Mouse (Mus musculus): ENCODE results near the gene Thsd7a. TPM values are rescaled to one million over a fixed set of nuclear protein-coding genes. Genes with fewer than 3 reads are reported as not detected.

Thsd7a gene
- polyA plus RNA-seq, 1 experiment from 2014 or later, result 7.6 TPM

- ATAC-seq (ENCODE audit: low FRiP score, low read depth), result no peak
- no peak overlapping the region for H3K9ac ChIP-seq
- H3K4me3 ChIP-seq, result no peak overlapping the region
- WGBS, result 52% methylated on average over 5 of the region's 5 CpGs
- no peaks in the 10 kb centered on the region for H3K9me3 ChIP-seq
- no peak overlapping the region for H3K27ac ChIP-seq
- no peak overlapping the region for H3K4me2 ChIP-seq (replicated peaks)
- no peaks in the 10 kb centered on the region for H3K27me3 ChIP-seq
- H3K36me3 ChIP-seq, result no peaks in the 10 kb centered on the region
- no peaks in the 10 kb centered on the region for H3K4me1 ChIP-seq
Measured at GRCm38 (mm10) chr6:12350753-12351152, 398.5 kb downstream of the Thsd7a start.

DNA sequence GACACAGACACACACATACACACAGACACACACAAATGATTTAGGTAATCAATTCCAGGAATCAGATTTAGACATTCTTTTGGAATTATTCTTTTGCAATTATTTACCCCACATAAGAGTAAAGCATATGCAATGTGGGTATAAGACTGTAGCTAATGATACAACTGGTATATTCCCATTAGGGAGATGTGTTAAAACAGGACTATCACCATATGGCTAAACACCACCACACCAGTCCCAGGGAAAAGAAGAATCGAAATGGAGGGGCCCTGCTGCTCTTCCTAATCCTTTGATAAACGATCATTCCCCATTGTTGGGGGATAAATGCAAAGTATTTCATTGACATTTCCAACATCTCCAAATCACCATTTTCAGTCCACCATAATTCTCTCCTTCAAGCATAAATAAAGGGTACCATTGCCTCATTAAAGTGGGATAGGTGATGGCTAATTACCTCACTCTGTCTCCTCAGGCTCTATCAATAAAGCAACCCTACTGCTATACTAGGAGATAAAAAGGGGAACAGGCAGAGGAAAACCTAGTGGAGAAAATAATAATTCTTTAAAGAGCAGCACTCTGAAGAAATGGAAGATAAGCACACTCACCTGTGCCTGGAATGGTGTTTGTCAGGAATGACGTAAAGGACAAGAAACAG lies 400.0 kb downstream of the Thsd7a start:
- no peak for ATAC-seq (ENCODE audit: low FRiP score, low read depth)
- Histone ChIP-seq H3K27me3 (no peaks in the 10 kb centered on the region), H3K27ac (no peak overlapping the region), H3K36me3 (no peaks in the 10 kb centered on the region), H3K9me3 (no peaks in the 10 kb centered on the region), H3K9ac (no peak overlapping the region), H3K4me3 (no peak overlapping the region), H3K4me2 (replicated peaks) (no peak overlapping the region), H3K4me1 (no peaks in the 10 kb centered on the region)
- WGBS, result 74% methylated on average over 3 of the region's 3 CpGs

DNA sequence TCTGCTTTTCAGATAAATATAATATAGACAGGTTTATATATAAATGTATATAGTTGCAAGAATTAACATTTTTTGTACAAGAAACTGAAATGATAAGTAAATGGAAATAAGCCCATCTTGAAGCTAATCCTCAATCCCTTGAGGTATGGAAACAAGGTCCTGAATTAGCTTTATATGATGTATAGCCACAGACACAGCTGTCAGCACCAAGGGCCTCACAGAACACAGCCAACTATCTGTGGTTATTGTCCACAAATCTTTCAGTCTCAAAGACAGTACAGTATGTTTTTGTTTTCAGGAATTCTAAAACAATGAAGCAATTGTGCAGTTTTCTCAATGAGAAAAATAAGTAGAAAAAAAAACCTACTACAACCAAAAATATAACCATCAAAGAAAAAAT lies 400.5 kb downstream of the Thsd7a start:
- Histone ChIP-seq H3K27me3 (no peaks in the 10 kb centered on the region), H3K27ac (no peak overlapping the region), H3K4me3 (no peak overlapping the region), H3K36me3 (no peaks in the 10 kb centered on the region), H3K4me2 (replicated peaks) (no peak overlapping the region), H3K9ac (no peak overlapping the region), H3K9me3 (no peaks in the 10 kb centered on the region), H3K4me1 (no peaks in the 10 kb centered on the region)
- ATAC-seq (ENCODE audit: low FRiP score, low read depth), result no peak

- ATAC-seq (ENCODE audit: low FRiP score, low read depth), result no peak
- Histone ChIP-seq H3K9ac (no peak overlapping the region), H3K4me3 (no peak overlapping the region), H3K27me3 (no peaks in the 10 kb centered on the region), H3K9me3 (no peaks in the 10 kb centered on the region), H3K4me2 (replicated peaks) (no peak overlapping the region), H3K36me3 (no peaks in the 10 kb centered on the region), H3K27ac (no peak overlapping the region), H3K4me1 (no peaks in the 10 kb centered on the region)
- WGBS, result 68% methylated on average over 14 of the region's 14 CpGs
Measured at GRCm38 (mm10) chr6:12336590-12337584, 412.3 kb downstream of the Thsd7a start.

DNA sequence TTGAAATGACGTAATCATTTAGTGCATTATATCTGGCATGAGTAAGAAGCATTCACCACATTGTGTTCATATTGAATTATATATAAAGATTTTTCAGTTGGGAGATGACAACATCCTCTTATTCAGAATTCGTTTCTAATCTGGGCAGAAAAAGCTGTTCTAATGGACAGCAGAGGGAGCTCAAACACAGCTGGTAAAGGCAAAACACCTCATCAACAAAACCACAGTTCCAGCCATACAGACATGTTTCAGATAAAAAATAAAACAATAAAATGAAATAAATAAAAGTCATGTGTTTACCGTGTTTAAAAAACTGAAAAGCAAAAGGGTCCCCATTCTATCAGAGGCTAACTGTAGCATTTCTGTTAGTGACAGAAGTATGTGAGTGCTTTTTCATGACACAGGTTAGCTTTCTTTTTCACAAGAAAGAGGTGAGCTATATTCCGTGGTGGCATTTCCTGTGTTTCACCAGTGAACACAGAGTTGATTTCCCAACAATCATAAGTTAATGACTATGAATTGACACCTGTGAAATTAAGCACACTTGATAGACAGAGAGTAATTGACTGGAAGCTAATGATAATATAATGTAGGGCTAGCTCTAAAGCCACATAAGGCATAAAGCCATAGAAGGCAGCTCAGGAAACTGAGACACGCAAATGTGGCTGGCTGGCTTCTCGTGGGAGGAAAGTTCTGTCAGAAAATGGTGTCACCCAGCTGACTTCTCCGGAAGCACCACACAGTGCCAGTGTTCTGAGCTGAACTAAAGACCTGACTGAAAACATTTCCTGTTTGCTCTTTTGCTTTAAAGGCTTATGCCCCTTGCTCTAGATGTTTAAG lies 433.9 kb downstream of the Thsd7a start:
- no peak overlapping the region for H3K4me3 ChIP-seq
- WGBS, result 58% methylated on average over 7 of the region's 7 CpGs
- no peaks in the 10 kb centered on the region for H3K9me3 ChIP-seq
- H3K27me3 ChIP-seq, result no peaks in the 10 kb centered on the region
- H3K27ac ChIP-seq, result no peak overlapping the region
- H3K9ac ChIP-seq, result no peak overlapping the region
- no peaks in the 10 kb centered on the region for H3K4me1 ChIP-seq
- H3K36me3 ChIP-seq, result no peaks in the 10 kb centered on the region
- no peak overlapping the region for H3K4me2 ChIP-seq (replicated peaks)
- ATAC-seq (ENCODE audit: low FRiP score, low read depth), result peak; percentile 61; the same call in 1 of the 2 replicates

GRCm38 (mm10) chr6:12307502-12307901 lies 441.7 kb downstream of the Thsd7a start:
- no peak overlapping the region for H3K27ac ChIP-seq
- no peaks in the 10 kb centered on the region for H3K4me1 ChIP-seq
- no peak overlapping the region for H3K4me2 ChIP-seq (replicated peaks)
- H3K4me3 ChIP-seq, result no peak overlapping the region
- H3K9ac ChIP-seq, result no peak overlapping the region
- H3K27me3 ChIP-seq, result no peaks in the 10 kb centered on the region
- WGBS, result 81% methylated on average over 2 of the region's 2 CpGs
- no peak for ATAC-seq (ENCODE audit: low FRiP score, low read depth)
- no peaks in the 10 kb centered on the region for H3K36me3 ChIP-seq
- H3K9me3 ChIP-seq, result peaks cover 5% of the 10 kb centered on the region

DNA sequence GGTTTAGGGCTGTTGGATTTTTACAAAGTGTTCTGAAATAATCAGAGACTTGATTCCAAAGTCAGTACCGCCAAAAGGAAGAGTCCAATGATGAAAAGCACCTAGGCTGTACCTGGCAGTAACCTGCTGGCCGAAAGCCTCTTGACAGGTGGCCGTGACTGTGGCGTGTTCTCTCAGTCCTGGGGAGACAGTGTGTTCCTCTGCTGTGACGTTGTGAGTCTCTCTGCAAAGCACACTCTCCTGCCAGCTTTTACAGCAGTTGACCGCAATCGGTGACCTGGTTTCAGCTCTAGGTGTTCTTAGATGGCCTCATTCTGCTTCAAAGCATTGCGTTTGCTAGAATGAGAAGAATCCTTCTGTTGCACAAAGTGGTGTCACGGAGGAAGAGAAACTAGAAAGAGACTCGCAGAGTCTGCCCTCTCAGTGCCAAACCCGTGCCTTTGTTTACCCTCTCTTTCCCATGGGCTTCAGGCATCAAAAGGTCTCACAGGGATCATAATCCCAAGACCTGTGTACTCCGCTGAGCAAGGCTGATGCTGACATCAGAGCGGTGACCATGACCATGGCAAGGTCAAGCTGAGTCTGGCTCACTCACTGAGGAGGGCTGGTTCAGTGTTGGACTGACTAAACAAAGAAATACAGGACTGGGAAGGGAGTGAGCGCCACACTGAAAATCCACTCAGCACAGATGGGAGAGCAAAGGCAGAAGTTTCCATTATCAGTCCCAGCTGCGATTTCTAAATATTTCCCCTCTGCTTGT lies 486.4 kb downstream of the Thsd7a start:
- Histone ChIP-seq H3K27ac (no peak overlapping the region), H3K4me1 (no peaks in the 10 kb centered on the region), H3K9me3 (no peaks in the 10 kb centered on the region), H3K27me3 (peaks cover 4% of the 10 kb centered on the region; the same call in 1 of the 2 replicates), H3K4me3 (no peak overlapping the region), H3K4me2 (replicated peaks) (no peak overlapping the region), H3K36me3 (no peaks in the 10 kb centered on the region), H3K9ac (no peak overlapping the region)
- 85% methylated on average over 15 of the region's 15 CpGs for WGBS
- ATAC-seq (ENCODE audit: low FRiP score, low read depth), result no peak
